Mouse (Mus musculus) limb, embryonic 15.5 days (tissue): Measurements from ENCODE around the gene Phex. TPM values are rescaled to one million over a fixed set of nuclear protein-coding genes. Genes with fewer than 3 reads are reported as not detected.

Source experiments
- ATAC-seq: fragments of 200-750 bp; cut with Nextera tagmentation; 2 replicates; pipeline ENCODE4 v1.8.0; 2017; ENCODE audit warnings: low read depth, moderate TSS enrichment; ENCODE audit not compliant: insufficient number of reproducible peaks, low FRiP score, low TSS enrichment
- H3K27ac ChIP-seq: fragments of 300-500 bp; sonication (generic); 2 replicates; pipeline ENCODE4 v1.5.1; 2015; ENCODE audit warnings: moderate library complexity, mild to moderate bottlenecking, inconsistent platforms
- H3K27me3 ChIP-seq: fragments of 300-500 bp; sonication (generic); 2 replicates; pipeline ENCODE4 v1.6.1; 2015; ENCODE audit warnings: inconsistent platforms
- H3K36me3 ChIP-seq: fragments of 300-500 bp; sonication (generic); 2 replicates; pipeline ENCODE4 v1.6.1; 2015; ENCODE audit warnings: inconsistent platforms
- H3K4me1 ChIP-seq: fragments of 300-500 bp; sonication (generic); 2 replicates; pipeline ENCODE4 v1.6.1; 2015; ENCODE audit warnings: inconsistent platforms
- H3K4me2 ChIP-seq: fragments of 300-500 bp; sonication (generic); 2 replicates; pipeline ENCODE4 v1.6.1; 2015; ENCODE audit warnings: mild to moderate bottlenecking, inconsistent platforms
- H3K4me3 ChIP-seq: fragments of 300-500 bp; sonication (generic); 2 replicates; pipeline ENCODE4 v1.5.1; 2015; ENCODE audit warnings: mild to moderate bottlenecking, inconsistent platforms
- H3K9ac ChIP-seq: fragments of 300-500 bp; sonication (generic); 2 replicates; pipeline ENCODE4 v1.6.1; 2015; ENCODE audit warnings: inconsistent platforms
- H3K9me3 ChIP-seq: fragments of 300-500 bp; sonication (generic); 2 replicates; pipeline ENCODE4 v1.6.1; 2016; ENCODE audit warnings: inconsistent platforms
- WGBS: fragments of 180-500 bp; shearing (Covaris S2); methylation state at CpG from one replicate; pipeline ENCODE4 v1.1.7; 2015; 5-methylcytosine and 5-hydroxymethylcytosine counted together
- polyA plus RNA-seq: library from polyadenylated mRNA; unstranded; fragments of >200 nt; fragmentation: Nextera tagmentation; extraction: Ambion mirVana; gene quantifications from 2 replicates; pipeline ENCODE4 v1.2.1, GENCODE M21; 2015

Gene Phex
- polyA plus RNA-seq, 1 experiment from 2014 or later, result 4.0 TPM

GRCm38 (mm10) chrX:157377456-157377855 is 37.7 kb downstream of the Phex start:
- H3K36me3 ChIP-seq, result no peaks in the 10 kb centered on the region
- H3K4me2 ChIP-seq, result no peak overlapping the region
- no peaks in the 10 kb centered on the region for H3K9me3 ChIP-seq
- 47% methylated on average over 1 of the region's 1 CpGs for WGBS
- H3K4me3 ChIP-seq, result no peak overlapping the region
- no peak overlapping the region for H3K27ac ChIP-seq
- H3K4me1 ChIP-seq, result no peaks in the 10 kb centered on the region
- no peak overlapping the region for H3K9ac ChIP-seq
- no peak for ATAC-seq
- no peaks in the 10 kb centered on the region for H3K27me3 ChIP-seq

DNA sequence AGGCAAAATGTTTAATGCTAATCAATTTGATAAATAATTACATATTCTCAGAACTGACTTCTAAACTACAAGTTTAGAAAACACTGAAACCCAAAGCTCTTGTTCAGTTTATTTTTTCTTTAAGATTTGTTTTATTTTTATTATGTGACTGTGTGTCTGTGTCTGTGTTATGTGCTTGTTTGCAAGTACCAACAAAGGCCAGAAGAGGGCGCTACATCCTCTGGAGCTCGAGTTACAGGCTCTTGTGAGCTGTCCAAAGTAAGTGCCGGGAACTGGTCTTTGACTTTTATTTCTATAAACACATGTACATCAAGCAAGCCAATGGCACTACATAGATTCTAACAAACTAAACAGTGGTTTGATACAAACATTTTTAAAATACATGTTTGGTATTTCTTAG is 41.2 kb downstream of the Phex start:
- no peak overlapping the region for H3K27ac ChIP-seq
- H3K27me3 ChIP-seq, result peaks cover 3% of the 10 kb centered on the region; the same call in 1 of the 2 replicates
- no peaks in the 10 kb centered on the region for H3K4me1 ChIP-seq
- 60% methylated on average over 3 of the region's 3 CpGs for WGBS
- H3K36me3 ChIP-seq, result no peaks in the 10 kb centered on the region
- H3K9me3 ChIP-seq, result no peaks in the 10 kb centered on the region
- H3K9ac ChIP-seq, result no peak overlapping the region
- no peak overlapping the region for H3K4me2 ChIP-seq
- H3K4me3 ChIP-seq, result no peak overlapping the region
- no peak for ATAC-seq

DNA sequence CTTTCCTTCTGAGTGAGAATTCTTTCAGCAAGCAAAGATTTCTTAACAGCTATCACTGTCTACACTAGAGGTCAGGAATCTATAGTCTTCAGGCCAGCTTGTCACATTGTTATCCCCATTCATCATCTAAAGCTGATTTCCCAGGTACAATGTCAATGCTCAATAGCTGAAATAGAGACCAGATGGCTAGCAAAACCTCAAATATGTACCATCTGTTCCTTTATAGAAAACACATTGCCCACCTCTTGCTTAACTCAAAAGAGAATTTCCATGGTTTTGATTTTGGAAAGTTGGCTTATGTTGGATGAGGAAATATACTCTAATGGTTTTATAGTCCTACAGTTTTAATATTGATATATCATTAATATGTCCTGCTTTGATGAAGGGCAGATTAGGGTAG is 45.9 kb downstream of the Phex start:
- H3K4me1 ChIP-seq, result no peaks in the 10 kb centered on the region
- H3K4me3 ChIP-seq, result no peak overlapping the region
- H3K36me3 ChIP-seq, result no peaks in the 10 kb centered on the region
- H3K9me3 ChIP-seq, result no peaks in the 10 kb centered on the region
- H3K9ac ChIP-seq, result no peak overlapping the region
- ATAC-seq, result no peak
- no peak overlapping the region for H3K4me2 ChIP-seq
- peaks cover 3% of the 10 kb centered on the region; the same call in 1 of the 2 replicates for H3K27me3 ChIP-seq
- no peak overlapping the region for H3K27ac ChIP-seq

DNA sequence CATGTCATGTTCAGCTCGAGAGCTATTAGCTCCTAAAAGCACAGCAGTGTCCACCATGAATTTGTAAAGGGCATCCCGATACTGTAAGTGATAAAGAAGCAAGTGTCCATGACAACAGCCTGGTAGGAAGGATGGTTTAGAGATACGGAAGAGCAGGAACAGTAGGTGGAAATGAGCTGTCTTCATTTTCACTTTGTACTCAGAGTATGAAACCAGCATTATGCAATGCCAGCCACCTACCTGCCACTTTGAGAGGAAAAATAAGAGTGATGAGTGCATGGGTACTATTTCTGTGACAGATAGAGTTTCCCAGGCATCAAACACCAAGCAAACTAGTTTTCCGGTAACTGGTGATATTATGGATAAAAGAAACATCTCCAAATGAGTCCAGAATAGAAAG is 59.6 kb downstream of the Phex start:
- ATAC-seq, result no peak
- no peak overlapping the region for H3K4me3 ChIP-seq
- WGBS, result 78% methylated on average over 4 of the region's 4 CpGs
- H3K4me2 ChIP-seq, result no peak overlapping the region
- no peak overlapping the region for H3K27ac ChIP-seq
- no peaks in the 10 kb centered on the region for H3K36me3 ChIP-seq
- H3K9ac ChIP-seq, result no peak overlapping the region
- H3K9me3 ChIP-seq, result no peaks in the 10 kb centered on the region
- no peaks in the 10 kb centered on the region for H3K4me1 ChIP-seq
- H3K27me3 ChIP-seq, result no peaks in the 10 kb centered on the region

GRCm38 (mm10) chrX:157346201-157346600 is 68.9 kb downstream of the Phex start:
- no peak for ATAC-seq
- H3K27ac ChIP-seq, result no peak overlapping the region
- no peak overlapping the region for H3K4me3 ChIP-seq
- WGBS, result 80% methylated on average over 6 of the region's 6 CpGs
- no peaks in the 10 kb centered on the region for H3K4me1 ChIP-seq
- H3K4me2 ChIP-seq, result no peak overlapping the region
- H3K36me3 ChIP-seq, result no peaks in the 10 kb centered on the region
- no peaks in the 10 kb centered on the region for H3K9me3 ChIP-seq
- no peaks in the 10 kb centered on the region for H3K27me3 ChIP-seq
- H3K9ac ChIP-seq, result no peak overlapping the region

GRCm38 (mm10) chrX:157334726-157335125 is 80.4 kb downstream of the Phex start:
- H3K4me2 ChIP-seq, result no peak overlapping the region
- no peaks in the 10 kb centered on the region for H3K4me1 ChIP-seq
- no peak overlapping the region for H3K9ac ChIP-seq
- no peaks in the 10 kb centered on the region for H3K36me3 ChIP-seq
- no peak overlapping the region for H3K4me3 ChIP-seq
- ATAC-seq, result no peak
- no peaks in the 10 kb centered on the region for H3K9me3 ChIP-seq
- no peaks in the 10 kb centered on the region for H3K27me3 ChIP-seq
- H3K27ac ChIP-seq, result no peak overlapping the region
- WGBS, result 41% methylated on average over 4 of the region's 4 CpGs

DNA sequence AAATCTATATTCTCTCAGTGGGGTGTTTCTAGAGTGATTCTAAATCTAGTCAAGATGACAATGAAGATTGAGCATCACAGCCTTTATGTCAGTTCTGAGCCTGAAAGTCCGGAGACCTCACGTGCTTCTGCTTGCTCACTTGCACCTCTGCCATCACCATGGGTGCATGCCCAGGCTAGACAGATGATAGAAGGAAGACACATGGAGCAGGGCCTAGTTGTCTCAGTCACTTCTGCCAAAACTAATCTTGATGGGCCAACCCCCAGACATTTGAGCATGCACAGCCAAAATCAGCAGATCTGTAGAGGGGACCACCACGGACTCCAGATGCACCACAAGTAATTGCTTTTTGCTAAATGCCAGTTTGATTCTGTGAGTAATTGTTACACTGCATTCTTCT is 85.3 kb downstream of the Phex start:
- Histone ChIP-seq H3K4me2 (no peak overlapping the region), H3K4me3 (no peak overlapping the region), H3K36me3 (no peaks in the 10 kb centered on the region), H3K9ac (no peak overlapping the region), H3K27ac (no peak overlapping the region), H3K27me3 (no peaks in the 10 kb centered on the region), H3K4me1 (no peaks in the 10 kb centered on the region), H3K9me3 (no peaks in the 10 kb centered on the region)
- WGBS, result 80% methylated on average over 3 of the region's 3 CpGs
- ATAC-seq, result no peak

GRCm38 (mm10) chrX:157328396-157328795 is 86.7 kb downstream of the Phex start:
- 30% methylated on average over 1 of the region's 1 CpGs for WGBS
- H3K9me3 ChIP-seq, result no peaks in the 10 kb centered on the region
- ATAC-seq, result no peak
- no peak overlapping the region for H3K4me2 ChIP-seq
- H3K27me3 ChIP-seq, result no peaks in the 10 kb centered on the region
- H3K4me3 ChIP-seq, result no peak overlapping the region
- no peaks in the 10 kb centered on the region for H3K4me1 ChIP-seq
- no peak overlapping the region for H3K9ac ChIP-seq
- no peak overlapping the region for H3K27ac ChIP-seq
- H3K36me3 ChIP-seq, result no peaks in the 10 kb centered on the region

GRCm38 (mm10) chrX:157327756-157328155 is 87.4 kb downstream of the Phex start:
- WGBS, result 67% methylated on average over 3 of the region's 3 CpGs
- no peak for ATAC-seq

DNA sequence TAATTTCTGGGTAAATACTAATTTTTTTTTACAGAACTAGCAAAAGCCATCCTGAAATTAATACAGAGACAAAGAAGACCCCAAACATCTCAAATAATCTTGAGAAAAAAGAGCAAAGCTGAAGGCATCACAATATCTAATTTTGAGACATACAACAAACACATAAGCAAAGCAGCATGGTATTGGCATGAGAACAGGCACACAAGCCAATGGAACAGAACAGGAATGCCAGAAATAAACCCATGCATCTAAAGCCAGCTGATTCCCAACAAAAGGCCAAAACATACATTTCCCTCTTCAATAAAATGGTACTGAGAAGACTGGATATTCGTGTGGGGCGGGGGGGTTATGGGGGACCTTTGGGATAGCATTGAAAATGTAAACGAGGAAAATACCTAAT is 90.7 kb downstream of the Phex start:
- WGBS, result 81% methylated on average over 3 of the region's 3 CpGs
- no peak overlapping the region for H3K9ac ChIP-seq
- no peak overlapping the region for H3K4me3 ChIP-seq

More at GRCm38 (mm10) chrX:157327756-157328155, 87.4 kb downstream of the Phex start:
- no peaks in the 10 kb centered on the region for H3K9me3 ChIP-seq
- no peaks in the 10 kb centered on the region for H3K27me3 ChIP-seq
- H3K4me1 ChIP-seq, result no peaks in the 10 kb centered on the region
- no peaks in the 10 kb centered on the region for H3K36me3 ChIP-seq
- no peak overlapping the region for H3K27ac ChIP-seq
- H3K4me3 ChIP-seq, result no peak overlapping the region
- no peak overlapping the region for H3K9ac ChIP-seq
- no peak overlapping the region for H3K4me2 ChIP-seq

GRCm38 (mm10) chrX:157310331-157310730 is 104.8 kb downstream of the Phex start:
- Histone ChIP-seq H3K36me3 (no peaks in the 10 kb centered on the region), H3K9me3 (no peaks in the 10 kb centered on the region), H3K9ac (no peak overlapping the region), H3K27ac (no peak overlapping the region), H3K4me2 (no peak overlapping the region), H3K4me1 (no peaks in the 10 kb centered on the region), H3K4me3 (no peak overlapping the region), H3K27me3 (peaks cover 4% of the 10 kb centered on the region; the same call in 1 of the 2 replicates)
- 50% methylated on average over 3 of the region's 3 CpGs for WGBS
- ATAC-seq, result no peak

More for the DNA sequence above, 90.7 kb downstream of the Phex start:
- Histone ChIP-seq H3K36me3 (no peaks in the 10 kb centered on the region), H3K4me2 (no peak overlapping the region), H3K4me1 (no peaks in the 10 kb centered on the region), H3K9me3 (no peaks in the 10 kb centered on the region), H3K27me3 (no peaks in the 10 kb centered on the region), H3K27ac (no peak overlapping the region)
- ATAC-seq, result no peak

GRCm38 (mm10) chrX:157308171-157308570 is 106.9 kb downstream of the Phex start:
- no peak for ATAC-seq
- Histone ChIP-seq H3K4me2 (no peak overlapping the region), H3K4me3 (no peak overlapping the region), H3K9me3 (no peaks in the 10 kb centered on the region), H3K4me1 (no peaks in the 10 kb centered on the region), H3K36me3 (no peaks in the 10 kb centered on the region), H3K9ac (no peak overlapping the region), H3K27me3 (peaks cover 10% of the 10 kb centered on the region; the same call in 1 of the 2 replicates), H3K27ac (no peak overlapping the region)
- 60% methylated on average over 1 of the region's 1 CpGs for WGBS

DNA sequence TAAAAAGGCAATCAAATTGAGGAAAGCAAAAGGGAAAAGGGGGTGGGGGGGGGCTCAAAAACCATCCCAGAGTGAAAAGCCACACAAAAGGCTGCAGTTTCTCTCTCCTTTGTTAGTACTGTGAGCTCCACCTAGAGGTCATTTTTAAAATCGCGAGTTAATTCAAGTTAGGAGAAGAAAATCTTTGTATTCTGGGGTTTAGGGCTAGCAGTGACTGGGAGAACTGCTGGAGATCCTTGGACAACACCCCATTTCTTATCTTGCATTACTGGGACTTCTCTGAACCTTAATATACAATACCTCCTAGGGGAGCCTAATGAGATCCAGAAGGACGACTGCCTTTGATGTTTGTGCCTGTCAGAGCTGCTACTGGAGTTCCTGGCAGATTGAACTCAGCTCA is 107.7 kb downstream of the Phex start:
- Histone ChIP-seq H3K27ac (no peak overlapping the region), H3K36me3 (no peaks in the 10 kb centered on the region), H3K9ac (no peak overlapping the region), H3K9me3 (no peaks in the 10 kb centered on the region), H3K4me1 (no peaks in the 10 kb centered on the region), H3K27me3 (peaks cover 10% of the 10 kb centered on the region; the same call in 1 of the 2 replicates), H3K4me2 (no peak overlapping the region), H3K4me3 (no peak overlapping the region)
- WGBS, result 7% methylated on average over 3 of the region's 3 CpGs
- ATAC-seq, result no peak
